Mouse (Mus musculus) spleen, adult 18-20 months (tissue): ENCODE results near the gene Mid1.

ENCODE experiments used
- DNase-seq, 2 experiments: peaks; one replicate each; pipeline ENCODE4 v3.0.0; 2022; ENCODE audit warnings: mixed read lengths in 2 of 2

The Mid1 gene

DNA sequence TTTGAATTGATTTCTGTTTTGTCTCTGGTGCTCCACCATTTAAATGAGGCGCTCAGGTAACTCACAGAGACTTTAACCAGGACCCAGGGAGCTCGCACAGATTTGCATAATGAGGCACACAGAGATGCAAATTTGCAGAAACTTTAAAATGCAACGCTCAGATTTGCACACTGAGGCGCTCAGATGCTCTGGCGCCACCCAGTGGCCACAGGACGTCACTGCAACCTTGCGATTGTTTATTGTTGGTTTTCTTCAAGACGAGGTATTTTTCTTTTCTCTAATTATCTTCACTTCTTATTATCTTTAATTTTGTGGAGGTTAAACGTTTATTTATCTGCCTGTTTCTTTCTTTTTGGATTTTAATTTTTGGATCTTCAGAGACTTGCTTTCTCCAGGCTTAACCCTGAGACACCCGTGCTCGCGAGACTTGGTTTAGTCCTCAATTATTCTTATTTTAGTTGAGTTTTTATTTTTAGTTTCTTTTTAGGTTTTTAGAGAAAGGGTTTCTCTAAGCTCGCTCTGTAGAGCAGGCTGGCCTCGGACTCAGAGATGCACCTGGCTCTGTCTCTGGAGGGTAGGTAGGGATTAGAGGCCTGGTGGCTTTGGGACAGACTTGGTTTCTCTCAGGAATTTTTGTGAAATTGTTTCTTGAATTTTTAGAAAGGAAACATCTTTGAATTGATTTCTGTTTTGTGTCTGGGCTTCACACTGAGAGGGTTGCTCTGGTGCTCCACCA lies 335.1 kb downstream of the Mid1 start:
- peak; percentile 88 to 95 for DNase-seq

DNA sequence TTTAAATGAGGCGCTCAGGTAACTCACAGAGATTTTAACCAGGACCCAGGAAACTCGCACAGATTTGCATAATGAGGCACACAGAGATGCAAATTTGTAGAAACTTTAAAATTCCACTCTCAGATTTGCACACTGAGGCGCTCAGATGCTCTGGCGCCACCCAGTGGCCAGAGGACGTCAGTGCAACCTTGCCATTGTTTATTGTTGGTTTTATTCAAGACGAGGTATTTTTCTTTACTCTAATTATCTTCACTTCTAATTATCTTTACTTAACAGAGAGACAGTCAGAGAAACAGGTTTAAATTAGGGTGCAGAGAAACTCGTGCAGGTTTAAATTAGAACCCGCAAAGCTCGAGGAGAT lies 335.7 kb downstream of the Mid1 start:
- peak in 1 of 2 experiments; percentile 78 for DNase-seq

DNA sequence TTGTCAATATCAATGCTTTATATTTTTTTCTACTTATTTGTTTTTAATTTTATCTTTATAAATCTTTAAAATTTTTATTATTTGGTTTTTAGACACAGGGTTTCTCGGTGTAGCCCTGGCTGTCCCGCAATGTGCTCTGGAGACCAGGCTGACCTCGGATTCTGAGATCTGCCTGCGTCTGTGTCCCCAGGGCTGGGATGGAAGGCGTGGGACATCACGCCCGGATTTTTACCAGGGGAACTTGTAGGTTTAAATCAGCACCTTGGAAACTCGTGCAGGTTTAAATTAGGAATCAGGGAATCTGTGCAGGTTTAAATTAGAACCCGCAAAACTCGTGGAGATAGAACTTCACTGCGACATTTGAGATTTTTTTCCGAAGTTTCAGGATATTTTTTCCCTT lies 336.2 kb downstream of the Mid1 start:
- peak in 1 of 2 experiments; percentile 70 for DNase-seq

DNA sequence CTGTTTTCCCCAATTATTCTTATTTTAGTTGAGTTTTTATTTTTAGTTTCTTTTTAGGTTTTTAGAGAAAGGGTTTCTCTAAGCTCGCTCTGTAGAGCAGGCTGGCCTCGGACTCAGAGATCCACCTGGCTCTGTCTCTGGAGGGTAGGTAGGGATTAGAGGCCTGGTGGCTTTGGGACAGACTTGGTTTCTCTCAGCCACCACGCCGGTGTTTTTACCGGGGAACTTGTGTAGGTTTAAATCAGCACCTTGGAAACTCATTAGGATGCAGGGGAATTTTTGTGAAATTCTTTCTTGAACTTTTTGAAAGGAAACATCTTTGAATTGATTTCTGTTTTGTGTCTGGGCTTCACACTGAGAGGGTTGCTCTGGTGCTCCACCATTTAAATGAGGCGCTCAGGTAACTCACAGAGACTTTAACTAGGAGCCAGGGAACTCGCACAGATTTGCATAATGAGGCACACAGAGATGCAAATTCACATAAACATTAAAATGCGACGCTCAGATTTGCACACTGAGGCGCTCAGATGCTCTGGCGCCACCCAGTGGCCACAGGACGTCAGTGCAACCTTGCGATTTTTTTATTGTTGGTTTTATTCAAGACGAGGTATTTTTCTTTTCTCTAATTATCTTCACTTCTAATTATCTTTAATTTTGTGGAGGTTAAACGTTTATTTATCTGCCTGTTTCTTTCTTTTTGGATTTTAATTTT lies 336.9 kb downstream of the Mid1 start:
- DNase-seq: peak in 1 of 2 experiments; percentile 65
